Mouse (Mus musculus) lung, embryonic 16.5 days (tissue): ENCODE measurements around the gene Negr1. TPM values are rescaled to one million over a fixed set of nuclear protein-coding genes. Genes with fewer than 3 reads are reported as not detected.
A peak's percentile ranks its signal among the peaks of the same experiment; 100 is the strongest.

ENCODE experiments used
- ATAC-seq: fragments of 200-750 bp; cut with Nextera tagmentation; 2 replicates; pipeline ENCODE4 v1.8.0; 2017; ENCODE audit warnings: low read depth, mild to moderate bottlenecking, moderate library complexity
- H3K27ac ChIP-seq: fragments of 300-500 bp; sonication (generic); 2 replicates; pipeline ENCODE4 v1.5.1; 2014; ENCODE audit warnings: mild to moderate bottlenecking, control low read depth, low read length
- H3K27me3 ChIP-seq: fragments of 300-500 bp; sonication (generic); 2 replicates; pipeline ENCODE4 v1.6.1; 2014; ENCODE audit warnings: low read depth, low read length, mixed read lengths; ENCODE audit not compliant: control insufficient read depth, insufficient read depth
- H3K36me3 ChIP-seq: fragments of 300-500 bp; sonication (generic); 2 replicates; pipeline ENCODE4 v1.6.1; 2014; ENCODE audit warnings: low read length; ENCODE audit not compliant: control insufficient read depth, insufficient read depth
- H3K4me1 ChIP-seq: fragments of 300-500 bp; sonication (generic); replicated peaks from 2 replicates; pipeline ENCODE4 v1.6.1; 2014; ENCODE audit warnings: low read length, mixed read lengths; ENCODE audit not compliant: control insufficient read depth, insufficient read depth
- H3K4me2 ChIP-seq: fragments of 300-500 bp; sonication (generic); 2 replicates; pipeline ENCODE4 v1.6.1; 2014; ENCODE audit warnings: low read depth, low read length, control low read depth
- H3K4me3 ChIP-seq: fragments of 300-500 bp; sonication (generic); 2 replicates; pipeline ENCODE4 v1.5.1; 2014; ENCODE audit warnings: mild to moderate bottlenecking, low read length, control low read depth
- H3K9ac ChIP-seq: fragments of 300-500 bp; sonication (generic); 2 replicates; pipeline ENCODE4 v1.6.1; 2014; ENCODE audit warnings: low read length, control low read depth
- H3K9me3 ChIP-seq: fragments of 300-500 bp; sonication (generic); 2 replicates; pipeline ENCODE4 v1.6.1; 2016; ENCODE audit warnings: low read length; ENCODE audit not compliant: control insufficient read depth
- WGBS: fragments of 180-500 bp; shearing (Covaris S2); extraction: QIAGEN DNeasy Blood & Tissue Kit; methylation state at CpG from one replicate; pipeline ENCODE4 v1.1.7; 2014; 5-methylcytosine and 5-hydroxymethylcytosine counted together
- polyA plus RNA-seq: library from polyadenylated mRNA; unstranded; fragments of >200 nt; fragmentation: Nextera tagmentation; extraction: Ambion mirVana; gene quantifications from 2 replicates; pipeline ENCODE4 v1.2.1, GENCODE M21; 2015

Gene Negr1
- polyA plus RNA-seq = 5.3 and 7.0 TPM in 2 replicates

DNA sequence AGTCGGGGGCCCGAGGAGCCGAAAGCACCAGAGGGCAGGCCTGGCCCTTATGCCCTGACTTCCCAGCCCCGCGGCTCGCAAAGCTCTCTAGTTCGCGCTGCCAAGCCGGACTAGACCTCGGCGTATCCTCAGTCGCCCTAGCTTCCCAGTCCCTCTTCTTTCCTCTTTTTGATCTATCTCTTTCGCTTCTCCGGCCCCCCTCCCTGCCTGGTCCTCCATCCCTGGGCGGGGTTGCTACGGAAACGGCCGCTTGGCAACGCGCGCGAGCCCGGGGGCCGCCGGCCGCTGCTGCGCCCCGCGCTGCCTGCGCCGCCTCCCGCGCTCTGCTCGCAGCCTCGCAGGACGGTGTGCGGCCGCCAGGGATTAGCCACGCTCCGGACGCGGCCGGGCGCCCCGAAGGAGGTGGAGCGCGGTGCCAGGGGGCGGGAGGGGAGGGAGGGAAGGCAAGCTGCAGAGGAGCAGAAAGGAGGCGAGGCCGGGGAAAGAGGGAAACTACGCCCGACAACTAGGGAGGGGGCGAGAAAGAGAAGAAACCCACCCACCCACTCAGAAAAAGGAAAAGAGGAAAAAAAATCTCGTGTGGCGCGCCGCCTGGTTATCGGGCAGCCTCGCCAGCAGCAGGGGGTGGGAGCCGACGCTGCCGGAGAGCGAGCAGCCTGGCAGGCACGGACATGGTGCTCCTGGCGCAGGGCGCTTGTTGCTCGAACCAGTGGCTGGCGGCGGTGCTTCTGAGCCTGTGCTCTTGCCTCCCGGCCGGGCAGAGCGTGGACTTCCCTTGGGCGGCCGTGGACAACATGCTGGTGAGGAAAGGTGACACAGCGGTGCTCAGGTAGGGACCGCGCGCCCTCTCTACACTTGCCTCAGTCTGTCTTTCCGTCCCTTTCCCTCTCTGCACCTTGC is at the start of gene Negr1:
Gene Negr1, plus strand, starts transcription at position 271 of the 900 bp plus-strand sequence.
- peak within 1 kb of the TSS; percentile 54 for H3K4me3 ChIP-seq
- H3K27me3 ChIP-seq = peaks cover 19% of the 10 kb centered on the region
- peak within 1 kb of the TSS; percentile 66 for H3K9ac ChIP-seq
- peaks cover 2% of the 10 kb centered on the region; the same call in 1 of the 2 replicates for H3K4me1 ChIP-seq
- H3K9me3 ChIP-seq = no peaks in the 10 kb centered on the region
- H3K36me3 ChIP-seq = no peaks in the 10 kb centered on the region
- WGBS = under 1% methylated on average over 77 of the region's 79 CpGs
- peak; percentile 83 for ATAC-seq
- peak within 1 kb of the TSS; percentile 70 for H3K27ac ChIP-seq
- H3K4me2 ChIP-seq = peak within 1 kb of the TSS; percentile 94

DNA sequence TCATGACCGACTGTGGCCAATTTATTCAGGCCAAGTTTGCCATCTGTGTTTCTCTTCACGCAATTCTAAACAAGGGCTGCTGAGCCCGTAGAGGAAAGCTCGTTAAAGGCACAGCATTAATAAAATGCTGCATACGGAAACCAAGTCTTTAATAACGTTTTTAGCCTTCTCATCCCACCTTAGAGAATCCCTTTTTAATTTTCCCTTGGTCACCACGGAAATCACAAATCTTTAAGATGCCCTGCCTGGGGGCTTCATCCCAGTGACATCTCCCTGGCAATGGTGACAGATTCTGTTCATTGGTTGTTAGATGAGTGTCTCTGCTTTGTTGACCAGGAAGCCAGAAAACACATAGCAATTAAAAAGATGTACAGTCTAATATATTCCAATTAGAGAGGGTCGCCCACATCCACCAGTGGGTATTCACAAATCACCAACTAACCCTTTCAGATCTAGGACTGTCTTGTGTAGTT is 35.1 kb upstream of the Negr1 start:
- Histone ChIP-seq H3K27me3 (no peaks in the 10 kb centered on the region), H3K4me2 (no peak overlapping the region), H3K27ac (no peak overlapping the region), H3K9me3 (no peaks in the 10 kb centered on the region), H3K9ac (no peak overlapping the region), H3K4me1 (no peaks in the 10 kb centered on the region), H3K36me3 (no peaks in the 10 kb centered on the region), H3K4me3 (no peak overlapping the region)
- ATAC-seq = no peak
- WGBS = 72% methylated on average over 8 of the region's 8 CpGs

DNA sequence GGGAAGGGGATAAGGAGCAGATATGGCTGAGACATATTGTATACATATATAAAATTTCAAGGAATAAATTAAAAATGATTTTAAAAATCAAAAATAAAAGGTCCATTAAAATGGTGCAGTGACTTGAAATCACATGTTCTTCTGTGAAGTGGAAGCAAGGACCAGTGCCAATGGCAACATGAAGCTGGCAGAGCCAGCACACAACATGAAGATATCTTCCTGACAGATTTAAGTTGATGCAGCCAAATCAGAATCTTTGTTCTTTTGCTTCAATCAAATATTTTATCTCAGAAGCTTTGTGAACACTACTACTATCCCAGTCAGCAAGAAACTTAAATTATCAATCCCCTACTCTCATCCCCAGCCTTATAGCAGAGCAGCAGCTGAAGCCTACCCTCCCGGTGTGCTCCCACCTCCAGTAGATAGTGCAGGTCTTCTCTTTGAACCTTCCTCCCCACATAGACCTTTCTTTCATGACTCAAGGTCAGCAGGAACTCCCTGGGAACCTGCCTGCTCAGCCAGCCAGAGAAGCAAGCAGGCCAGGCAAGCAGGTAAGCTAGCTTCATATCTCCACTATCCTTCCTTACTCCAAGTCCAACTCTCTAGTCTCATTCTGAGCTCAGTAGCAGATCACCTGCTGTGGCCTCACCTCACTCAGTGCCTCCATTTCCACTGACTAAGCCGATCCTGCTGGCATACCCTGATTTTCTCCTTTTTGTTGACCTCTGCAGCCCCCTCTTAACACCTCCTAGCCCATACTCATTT is 34.2 kb upstream of the Negr1 start:
- WGBS = 78% methylated on average over 2 of the region's 2 CpGs
- ATAC-seq = no peak
- Histone ChIP-seq H3K9me3 (no peaks in the 10 kb centered on the region), H3K36me3 (no peaks in the 10 kb centered on the region), H3K4me1 (no peaks in the 10 kb centered on the region), H3K27me3 (no peaks in the 10 kb centered on the region), H3K4me3 (no peak overlapping the region), H3K27ac (no peak overlapping the region), H3K4me2 (no peak overlapping the region), H3K9ac (no peak overlapping the region)

DNA sequence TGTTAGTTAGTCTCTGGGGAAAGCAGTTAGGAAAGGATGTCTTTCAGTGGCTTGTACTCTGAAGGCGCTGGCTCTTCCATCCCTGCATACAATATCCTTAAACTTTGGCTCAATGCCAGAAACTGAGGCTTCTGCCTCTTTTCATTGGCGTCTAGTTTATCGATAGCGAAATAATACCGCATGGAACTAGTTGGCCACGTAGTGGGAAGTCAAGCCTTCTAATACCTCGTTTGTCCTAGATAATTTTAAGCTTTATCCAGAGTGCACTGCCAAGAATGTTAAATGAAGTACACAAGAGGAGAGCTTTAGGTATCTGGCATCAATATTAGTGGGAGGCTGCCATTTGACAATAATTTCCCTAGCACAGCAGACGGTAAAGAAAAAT is 2.2 kb upstream of the Negr1 start:
- H3K9me3 ChIP-seq = no peaks in the 10 kb centered on the region
- ATAC-seq = no peak
- no peaks in the 10 kb centered on the region for H3K36me3 ChIP-seq
- H3K4me3 ChIP-seq = peak overlapping the region; percentile 54
- H3K27ac ChIP-seq = no peak overlapping the region
- no peak overlapping the region for H3K9ac ChIP-seq
- peaks cover 2% of the 10 kb centered on the region; the same call in 1 of the 2 replicates for H3K4me1 ChIP-seq
- H3K4me2 ChIP-seq = peak overlapping the region; percentile 94
- H3K27me3 ChIP-seq = peaks cover 19% of the 10 kb centered on the region
- 24% methylated on average over 8 of the region's 8 CpGs for WGBS

DNA sequence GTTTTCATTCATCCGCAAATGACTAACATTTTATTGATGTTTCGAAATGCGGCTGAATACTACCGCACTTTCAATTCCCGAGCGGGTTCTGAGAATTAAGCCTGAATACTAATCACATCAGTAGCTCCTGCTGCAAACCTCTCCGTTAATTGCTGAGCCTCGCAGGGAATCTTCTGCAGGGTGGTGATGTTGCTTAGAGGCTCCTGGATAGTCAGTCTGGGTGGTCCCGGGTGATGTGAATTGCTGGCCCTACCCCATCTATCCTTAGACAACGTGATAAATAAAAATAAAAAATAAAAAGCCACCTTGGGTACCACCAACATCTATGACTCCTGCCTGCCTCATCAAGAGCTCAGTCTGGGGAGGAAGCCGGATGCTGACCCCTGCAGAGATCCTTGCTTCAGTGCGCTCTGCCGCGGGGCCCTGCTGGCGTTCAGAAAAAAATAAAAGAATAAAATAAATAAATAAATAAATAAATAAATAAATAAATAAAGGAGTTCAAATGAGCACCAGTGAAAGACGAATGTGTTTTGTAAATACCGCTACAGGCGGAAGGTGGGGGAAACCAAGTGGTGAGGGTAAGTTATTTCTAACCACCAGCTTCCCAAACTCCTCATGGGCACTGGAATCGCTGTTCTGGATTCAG is 1.6 kb upstream of the Negr1 start:
- Histone ChIP-seq H3K4me1 (peaks cover 2% of the 10 kb centered on the region; the same call in 1 of the 2 replicates), H3K4me3 (peak overlapping the region; percentile 54), H3K27ac (no peak overlapping the region; the same call in 1 of the 2 replicates), H3K36me3 (no peaks in the 10 kb centered on the region), H3K9ac (no peak overlapping the region), H3K27me3 (peaks cover 19% of the 10 kb centered on the region), H3K4me2 (peak overlapping the region; percentile 94), H3K9me3 (no peaks in the 10 kb centered on the region)
- 9% methylated on average over 19 of the region's 19 CpGs for WGBS
- no peak for ATAC-seq

DNA sequence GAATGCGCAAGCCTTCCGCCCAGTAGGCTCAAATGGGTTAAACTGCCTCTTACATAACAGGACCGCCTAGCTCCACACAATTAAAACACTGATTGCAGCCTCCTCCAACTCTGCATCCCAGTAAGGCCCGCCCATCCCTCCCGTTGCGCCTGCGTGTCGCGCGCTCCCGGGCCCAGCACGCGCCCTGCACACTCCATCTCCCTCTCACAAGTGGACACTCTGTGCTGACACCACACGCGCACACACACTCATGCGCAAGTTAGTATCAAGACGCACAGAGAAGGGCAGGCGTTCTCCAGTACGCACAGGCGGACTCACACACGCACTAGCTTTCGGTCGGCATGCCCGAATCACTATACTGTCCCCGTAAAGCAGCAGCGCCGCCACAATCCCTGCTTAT is 828 bp upstream of the Negr1 start:
- H3K36me3 ChIP-seq = no peaks in the 10 kb centered on the region
- peak overlapping the region; percentile 54 for H3K4me3 ChIP-seq
- under 1% methylated on average over 27 of the region's 27 CpGs for WGBS
- ATAC-seq = peak; percentile 90
- no peaks in the 10 kb centered on the region for H3K9me3 ChIP-seq
- H3K27me3 ChIP-seq = peaks cover 19% of the 10 kb centered on the region
- peak overlapping the region; percentile 69; the same call in 1 of the 2 replicates for H3K27ac ChIP-seq
- peak overlapping the region; percentile 50; the same call in 1 of the 2 replicates for H3K9ac ChIP-seq
- peak overlapping the region; percentile 94 for H3K4me2 ChIP-seq
- H3K4me1 ChIP-seq = peaks cover 2% of the 10 kb centered on the region; the same call in 1 of the 2 replicates

DNA sequence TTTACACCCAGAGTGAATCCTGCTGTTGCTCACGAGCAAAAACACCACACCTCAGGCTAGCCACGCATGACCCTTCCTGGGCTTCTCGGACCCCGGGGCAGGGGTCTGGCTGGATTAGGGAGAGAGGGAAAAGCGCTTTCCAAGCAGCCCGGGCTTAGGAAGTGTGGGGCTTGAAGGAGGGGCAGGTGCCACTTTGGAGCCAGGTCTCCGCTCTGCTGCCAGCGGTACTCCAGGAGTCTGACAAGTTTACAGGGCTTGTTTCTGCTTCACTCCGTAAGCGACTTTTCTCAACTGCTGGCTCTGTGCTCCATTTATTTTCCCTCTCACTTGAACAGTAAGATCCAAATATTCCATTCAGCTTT is 811 bp downstream of the Negr1 start:
- ATAC-seq = no peak
- H3K4me2 ChIP-seq = peak overlapping the region; percentile 94
- H3K9ac ChIP-seq = peak overlapping the region; percentile 66
- no peaks in the 10 kb centered on the region for H3K36me3 ChIP-seq
- H3K4me3 ChIP-seq = peak overlapping the region; percentile 54
- peaks cover 19% of the 10 kb centered on the region for H3K27me3 ChIP-seq
- no peaks in the 10 kb centered on the region for H3K9me3 ChIP-seq
- peaks cover 2% of the 10 kb centered on the region; the same call in 1 of the 2 replicates for H3K4me1 ChIP-seq
- H3K27ac ChIP-seq = no peak overlapping the region
- WGBS = under 1% methylated on average over 10 of the region's 10 CpGs

DNA sequence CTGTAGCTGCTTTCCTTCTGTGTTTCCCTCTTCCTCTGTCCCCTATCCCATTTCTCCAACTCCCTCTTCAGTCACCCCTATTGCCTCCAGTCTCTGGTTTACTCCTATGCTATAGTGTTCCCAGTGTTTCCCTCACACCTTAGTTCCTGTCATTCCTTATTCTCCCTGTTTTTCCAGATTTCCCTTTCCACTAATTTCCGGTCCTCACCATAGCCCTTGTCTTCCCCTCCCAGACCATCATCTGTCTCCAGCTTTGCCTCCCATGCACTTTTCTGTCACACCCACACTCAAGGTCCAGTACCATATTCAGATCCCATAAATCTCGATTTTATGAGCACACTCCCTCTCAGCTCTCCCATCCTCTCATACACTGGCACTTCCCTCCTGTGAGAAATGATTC is 1.2 kb downstream of the Negr1 start:
- Histone ChIP-seq H3K4me1 (peaks cover 2% of the 10 kb centered on the region; the same call in 1 of the 2 replicates), H3K4me3 (peak overlapping the region; percentile 54), H3K9ac (peak overlapping the region; percentile 66), H3K27ac (no peak overlapping the region), H3K9me3 (no peaks in the 10 kb centered on the region), H3K4me2 (peak overlapping the region; percentile 94), H3K27me3 (peaks cover 19% of the 10 kb centered on the region), H3K36me3 (no peaks in the 10 kb centered on the region)
- WGBS = 19% methylated on average over 2 of the region's 2 CpGs
- ATAC-seq = no peak
